Mouse (Mus musculus): ENCODE data around the gene Cd300lg.

- TF ChIP-seq CTCF (IDR thresholded peaks at IDR 0.05; ENCODE audit: low read depth, low read length): no peak
- no peak for TF ChIP-seq GATA2 (IDR thresholded peaks at IDR 0.05; ENCODE audit: borderline replicate concordance, low read depth, low read length)
Measured at GRCm38 (mm10) chr11:102036336-102036735, 5.0 kb upstream of the Cd300lg start.

All from G1E (cell line).